Mouse (Mus musculus): ENCODE measurements around the gene Ipmk. TPM values are rescaled to one million over a fixed set of nuclear protein-coding genes. Genes with fewer than 3 reads are reported as not detected.
"Not testable (repeated sequence)": the region's sequence is repeated elsewhere in the genome, so short reads cannot be mapped to it uniquely, and the experiment has no call there.

Gene Ipmk
- total RNA-seq, 1 experiment from 2014 or later, result 39.9 TPM

GRCm38 (mm10) chr10:71361836-71362562 lies 14.4 kb downstream of the Ipmk start:
- ATAC-seq (ENCODE audit: extremely low read depth, insufficient number of reproducible peaks, low FRiP score, poor library complexity, severe bottlenecking), result 0 out of 2 replicates have a peak, but pooled peaks have one; percentile 39

GRCm38 (mm10) chr10:71363440-71363839 lies 15.9 kb downstream of the Ipmk start:
- ATAC-seq (ENCODE audit: extremely low read depth, insufficient number of reproducible peaks, low FRiP score, poor library complexity, severe bottlenecking), result no peak

GRCm38 (mm10) chr10:71363858-71364257 lies 16.3 kb downstream of the Ipmk start:
- ATAC-seq (ENCODE audit: extremely low read depth, insufficient number of reproducible peaks, low FRiP score, poor library complexity, severe bottlenecking), result no peak

GRCm38 (mm10) chr10:71368128-71368940 lies 20.8 kb downstream of the Ipmk start:
- no peak for ATAC-seq (ENCODE audit: extremely low read depth, insufficient number of reproducible peaks, low FRiP score, poor library complexity, severe bottlenecking)

GRCm38 (mm10) chr10:71369466-71369865 lies 21.9 kb downstream of the Ipmk start:
- peak; percentile 40; the same call in 1 of the 2 replicates for ATAC-seq (ENCODE audit: extremely low read depth, insufficient number of reproducible peaks, low FRiP score, poor library complexity, severe bottlenecking)

- no peak for ATAC-seq (ENCODE audit: extremely low read depth, insufficient number of reproducible peaks, low FRiP score, poor library complexity, severe bottlenecking)
These were observed 24.3 kb downstream of the Ipmk start for GRCm38 (mm10) chr10:71371881-71372280.

- no peak for ATAC-seq (ENCODE audit: extremely low read depth, insufficient number of reproducible peaks, low FRiP score, poor library complexity, severe bottlenecking)
These were observed 26.1 kb downstream of the Ipmk start for GRCm38 (mm10) chr10:71373706-71374105.

GRCm38 (mm10) chr10:71376014-71376413 lies 28.5 kb downstream of the Ipmk start:
- ATAC-seq (ENCODE audit: extremely low read depth, insufficient number of reproducible peaks, low FRiP score, poor library complexity, severe bottlenecking), result no peak

- ATAC-seq (ENCODE audit: extremely low read depth, insufficient number of reproducible peaks, low FRiP score, poor library complexity, severe bottlenecking), result no peak
These were observed 32.8 kb downstream of the Ipmk start for GRCm38 (mm10) chr10:71380406-71380805.

GRCm38 (mm10) chr10:71381471-71382033 lies 34.0 kb downstream of the Ipmk start:
- no peak for ATAC-seq (ENCODE audit: extremely low read depth, insufficient number of reproducible peaks, low FRiP score, poor library complexity, severe bottlenecking)

GRCm38 (mm10) chr10:71382109-71382508 lies 34.5 kb downstream of the Ipmk start:
- no peak for ATAC-seq (ENCODE audit: extremely low read depth, insufficient number of reproducible peaks, low FRiP score, poor library complexity, severe bottlenecking)

- ATAC-seq (ENCODE audit: extremely low read depth, insufficient number of reproducible peaks, low FRiP score, poor library complexity, severe bottlenecking), result no peak
These were observed 35.4 kb downstream of the Ipmk start for GRCm38 (mm10) chr10:71382858-71383551.

- ATAC-seq (ENCODE audit: extremely low read depth, insufficient number of reproducible peaks, low FRiP score, poor library complexity, severe bottlenecking), result not testable (repeated sequence)
These were observed 36.0 kb downstream of the Ipmk start for GRCm38 (mm10) chr10:71383552-71383924.

GRCm38 (mm10) chr10:71384159-71385044 lies 36.8 kb downstream of the Ipmk start:
- no peak for ATAC-seq (ENCODE audit: extremely low read depth, insufficient number of reproducible peaks, low FRiP score, poor library complexity, severe bottlenecking)

- no peak for ATAC-seq (ENCODE audit: extremely low read depth, insufficient number of reproducible peaks, low FRiP score, poor library complexity, severe bottlenecking)
These were observed 41.7 kb downstream of the Ipmk start for GRCm38 (mm10) chr10:71389311-71389710.

GRCm38 (mm10) chr10:71398383-71399145 lies 51.0 kb downstream of the Ipmk start:
- ATAC-seq (ENCODE audit: extremely low read depth, insufficient number of reproducible peaks, low FRiP score, poor library complexity, severe bottlenecking), result no peak

- no peak for ATAC-seq (ENCODE audit: extremely low read depth, insufficient number of reproducible peaks, low FRiP score, poor library complexity, severe bottlenecking)
These were observed 51.8 kb downstream of the Ipmk start for GRCm38 (mm10) chr10:71399399-71399798.

GRCm38 (mm10) chr10:71399987-71400386 lies 52.4 kb downstream of the Ipmk start:
- ATAC-seq (ENCODE audit: extremely low read depth, insufficient number of reproducible peaks, low FRiP score, poor library complexity, severe bottlenecking), result no peak

All from neutrophil, adult 5-6 weeks (primary cell).